Mouse (Mus musculus) layer of hippocampus, adult 6 months (tissue): ENCODE data around the gene Prkar2a. TPM values are rescaled to one million over a fixed set of nuclear protein-coding genes. Genes with fewer than 3 reads are reported as not detected.

Source experiments
- long read RNA-seq, 2 experiments: library from polyadenylated mRNA; unstranded; transcript quantifications; one replicate each; pipeline ENCODE4 v2.0.0; 2019 to 2020
- microRNA-seq: library from miRNA; unstranded; fragments of <30 nt; microRNA quantifications from one replicate; pipeline ENCODE4 v1.2.0, GENCODE M21; 2020
- polyA plus RNA-seq: library from polyadenylated mRNA; unstranded; fragments of <200 nt; fragmentation: Nextera tagmentation; gene quantifications from 2 replicates; pipeline ENCODE4 v1.2.3, GENCODE M21; 2021

Prkar2a gene
- polyA plus RNA-seq, result 5.7 and 6.8 TPM in 2 replicates
- long read RNA-seq, experiment 1, full-length matches to known transcripts, result 5 of 28 reads
- long read RNA-seq, experiment 1, partial matches to known transcripts, result 6 of 28 reads
- long read RNA-seq, experiment 1, other reads (novel, unspliced or antisense), result 17 of 28 reads
- long read RNA-seq, experiment 2, full-length matches to known transcripts, result 85 of 103 reads
- long read RNA-seq, experiment 2, partial matches to known transcripts, result 14 of 103 reads
- long read RNA-seq, experiment 2, other reads (novel, unspliced or antisense), result 4 of 103 reads

GRCm38 (mm10) chr9:108689106-108689505, at the start of gene Prkar2a:
TSS of gene Prkar2a (plus strand) at chr9:108689314.

GRCm38 (mm10) chr9:108648611-108649560, 40.2 kb upstream of the Prkar2a start, which contains the start of gene Arih2:
TSS of gene Arih2 (minus strand) at chr9:108649386.

GRCm38 (mm10) chr9:108661677-108662612, 27.2 kb upstream of the Prkar2a start, which contains the start of gene Slc25a20:
TSS of gene Slc25a20 (plus strand) at chr9:108662088.

GRCm38 (mm10) chr9:108783548-108784463, 94.7 kb downstream of the Prkar2a start, which contains the start of gene Ip6k2:
TSS of gene Ip6k2 (plus strand) at chr9:108783796.

Small RNAs within 50 kb of the gene (microRNA-seq; reads per million reads assigned to microRNA genes)
- not detected for gene Gm26298

Other genes starting within 250 kb of the Prkar2a start
- 21.0 and 22.0 TPM in 2 replicates for gene Ccdc71, start 228.8 kb upstream of the Prkar2a start, polyA plus RNA-seq
- 15.7 and 17.0 TPM in 2 replicates for gene Klhdc8b, start 227.7 kb upstream of the Prkar2a start, polyA plus RNA-seq
- 5.4 and 5.7 TPM in 2 replicates for gene Lamb2, start 209.6 kb upstream of the Prkar2a start, polyA plus RNA-seq
- gene Usp19, start 198.7 kb upstream of the Prkar2a start, polyA plus RNA-seq, result 14.2 and 15.2 TPM in 2 replicates
- 35.8 and 45.8 TPM in 2 replicates for gene Qars, start 181.6 kb upstream of the Prkar2a start, polyA plus RNA-seq
- gene Qrich1, start 172.5 kb upstream of the Prkar2a start, polyA plus RNA-seq, result 65.3 and 74.5 TPM in 2 replicates
- gene Impdh2, start 129.0 kb upstream of the Prkar2a start, polyA plus RNA-seq, result 62.6 and 65.1 TPM in 2 replicates
- 175 and 180 TPM in 2 replicates for gene Ndufaf3, start 121.9 kb upstream of the Prkar2a start, polyA plus RNA-seq
- gene Dalrd3, start 119.4 kb upstream of the Prkar2a start, polyA plus RNA-seq, result 96.4 and 106 TPM in 2 replicates
- gene Wdr6, start 110.6 kb upstream of the Prkar2a start, polyA plus RNA-seq, result 58.6 and 60.9 TPM in 2 replicates
- gene P4htm, start 91.6 kb upstream of the Prkar2a start, polyA plus RNA-seq, result 124 and 135 TPM in 2 replicates
- 15.4 and 16.0 TPM in 2 replicates for gene Arih2, start 39.9 kb upstream of the Prkar2a start, polyA plus RNA-seq
- 6.9 and 8.5 TPM in 2 replicates for gene Slc25a20, start 27.2 kb upstream of the Prkar2a start, polyA plus RNA-seq
- 31.9 and 32.7 TPM in 2 replicates for gene Ip6k2, start 94.5 kb downstream of the Prkar2a start, polyA plus RNA-seq
- 45.0 and 53.8 TPM in 2 replicates for gene Nckipsd, start 119.1 kb downstream of the Prkar2a start, polyA plus RNA-seq
- 1.8 and 3.7 TPM in 2 replicates for gene Celsr3, start 137.0 kb downstream of the Prkar2a start, polyA plus RNA-seq
- 9.3 and 12.2 TPM in 2 replicates for gene Slc26a6, start 164.0 kb downstream of the Prkar2a start, polyA plus RNA-seq
- gene Tmem89, start 225.3 kb downstream of the Prkar2a start, polyA plus RNA-seq, result 1.0 and 2.9 TPM in 2 replicates
- gene Uqcrc1, start 247.3 kb downstream of the Prkar2a start, polyA plus RNA-seq, result 652 and 670 TPM in 2 replicates